8 mouse cellular contexts compared by ENCODE assay signal in genomic region chr12:41483593-41484451, GRCm38 (mm10). TPM values are rescaled to one million over a fixed set of nuclear protein-coding genes. Genes with fewer than 3 reads are reported as not detected.
A peak's percentile ranks its signal among the peaks of the same experiment; 100 is the strongest.
DNase-seq lines count a peak whose midpoint lies in the region; ATAC-seq and TF ChIP-seq lines count a peak whose summit lies in the region.

No protein-coding gene starts in this region.

- no peaks in the 10 kb centered on the region for H3K36me3 ChIP-seq in liver, adult 2 months (ENCODE audit: control insufficient read depth, insufficient read depth, low read length)
- H3K36me3 ChIP-seq in forebrain, embryonic 16.5 days (ENCODE audit: control insufficient read depth, insufficient read depth), result no peaks in the 10 kb centered on the region

- H3K79me2 ChIP-seq in liver, adult 2 months (ENCODE audit: control insufficient read depth, insufficient read depth, low read length), result no peaks in the 10 kb centered on the region

- H3K27me3 ChIP-seq in liver, adult 2 months (ENCODE audit: control insufficient read depth, insufficient read depth, low read length), result no peaks in the 10 kb centered on the region
- H3K27me3 ChIP-seq in cerebellum, adult 2 months (ENCODE audit: control insufficient read depth, insufficient read depth, low read length), result no peaks in the 10 kb centered on the region
- H3K27me3 ChIP-seq in forebrain, embryonic 16.5 days (replicated peaks; ENCODE audit: control insufficient read depth, insufficient read depth, low read length), result no peaks in the 10 kb centered on the region

- H3K27ac ChIP-seq in liver, adult 2 months (replicated peaks; ENCODE audit: insufficient read depth, low read depth, low read length), result no peak overlapping the region
- H3K27ac ChIP-seq in cerebellum, adult 2 months (ENCODE audit: insufficient read depth, low read length), result peak overlapping the region; percentile 68; the same call in 1 of the 2 replicates
- peak overlapping the region; percentile 91 for H3K27ac ChIP-seq in forebrain, embryonic 16.5 days (ENCODE audit: low read length)
- H3K27ac ChIP-seq in left cerebral cortex, adult 2 months, result peak overlapping the region; percentile 89

- H3K4me3 ChIP-seq in liver, adult 2 months (ENCODE audit: insufficient read depth, low read depth, low read length), result peak overlapping the region; percentile 30; the same call in 1 of the 2 replicates
- H3K4me3 ChIP-seq in cerebellum, adult 2 months (replicated peaks; ENCODE audit: insufficient read depth, low read depth, low read length), result peak overlapping the region; percentile 80
- H3K4me3 ChIP-seq in forebrain, embryonic 16.5 days (replicated peaks; ENCODE audit: low read length), result peak overlapping the region; percentile 47
- peak overlapping the region; percentile 62 for H3K4me3 ChIP-seq in left cerebral cortex, adult 2 months

- 79% methylated on average over 23 of the region's 23 CpGs for WGBS in liver, adult 2 months
- 2% methylated on average over 23 of the region's 23 CpGs for WGBS in cerebellum, adult 2 months
- 7% methylated on average over 23 of the region's 23 CpGs for WGBS in forebrain, embryonic 16.5 days

- no peaks in the 10 kb centered on the region for H3K9me3 ChIP-seq in forebrain, embryonic 16.5 days (ENCODE audit: control insufficient read depth, low read length)

- no peak for TF ChIP-seq POLR2A in liver, adult 2 months (IDR thresholded peaks at IDR 0.05; ENCODE audit: extremely low read depth, insufficient read depth, low read length)
- TF ChIP-seq POLR2A in cerebellum, adult 2 months (IDR thresholded peaks at IDR 0.05; ENCODE audit: borderline replicate concordance, insufficient read depth, low read length), result no peak

- H3K4me2 ChIP-seq in forebrain, embryonic 16.5 days (ENCODE audit: low read length), result peak overlapping the region; percentile 76

- H3K4me1 ChIP-seq in liver, adult 2 months (ENCODE audit: control insufficient read depth, insufficient read depth, low read length), result peaks cover 2% of the 10 kb centered on the region
- H3K4me1 ChIP-seq in cerebellum, adult 2 months (ENCODE audit: control insufficient read depth, insufficient read depth, low read length), result 0 out of 2 replicates have a peak, but pooled peaks cover 3% of the 10 kb centered on the region
- H3K4me1 ChIP-seq in forebrain, embryonic 16.5 days (replicated peaks; ENCODE audit: control insufficient read depth, insufficient read depth, low read length), result 0 out of 2 replicates have a peak, but pooled peaks cover 12% of the 10 kb centered on the region

- H3K9ac ChIP-seq in liver, adult 2 months (ENCODE audit: low read depth, low read length), result no peak overlapping the region; the same call in 1 of the 2 replicates
- peak overlapping the region; percentile 62 for H3K9ac ChIP-seq in forebrain, embryonic 16.5 days (replicated peaks; ENCODE audit: low read depth, low read length)

- intact Hi-C loops in left cerebral cortex, adult 2 months (cut with DNase I), result loop anchor here (2.0 to 10.0 kb wide), 6 partner anchors 232 to 1501 kb away; no protein-coding TSS in a partner anchor

- no peak for TF ChIP-seq CTCF in liver, adult 2 months (IDR thresholded peaks at IDR 0.05; ENCODE audit: low read depth, low read length)
- TF ChIP-seq CTCF in cerebellum, adult 2 months (IDR thresholded peaks at IDR 0.05; ENCODE audit: borderline replicate concordance, insufficient read depth, low read depth, low read length), result no peak
- TF ChIP-seq CTCF in left cerebral cortex, adult 2 months (IDR thresholded peaks at IDR 0.05), result no peak

- peak; percentile 15 for ATAC-seq in forebrain, embryonic 16.5 days

- DNase-seq in liver, adult 2 months (ENCODE audit: extremely low read depth, low read depth, low spot score), result no peak
- no peak for DNase-seq in liver
- peak; percentile 45 to 55 for DNase-seq in cerebellum, adult 2 months
- peak; percentile 25 to 35 for DNase-seq in left cerebral cortex, adult 2 months (ENCODE audit: extremely low spot score in 1 of 2, low spot score in 2 of 2)
- peak; percentile 25 for DNase-seq in neural tube, embryonic 10.5 days (ENCODE audit: extremely low spot score, low spot score)
- no peak for DNase-seq in yolk sac, embryonic 10.5 days (ENCODE audit: low spot score)
- no peak for DNase-seq in heart, adult 8-10 months (ENCODE audit: low spot score)

RNA-seq across cellular contexts. Expression of gene Lrrn3, which starts 2.4 kb away (rescaled TPM):
- total RNA-seq in liver, adult 2 months (2014; rRNA removed), result 1.0 and 1.3 TPM in 2 replicates
- 0.13 and 0.15 TPM in 2 replicates for polyA plus RNA-seq in liver, adult 2 months (2012; rRNA removed)
- 22.8 and 23.2 TPM in 2 replicates for polyA plus RNA-seq in cerebellum, adult 2 months (2012; rRNA removed)
- 87.2 and 88.1 TPM in 2 replicates for polyA plus RNA-seq in forebrain, embryonic 16.5 days (2015; fragmentation: Nextera tagmentation; extraction: Ambion mirVana)
- total RNA-seq in left cerebral cortex, adult 2 months (2021), result 10 to 100 TPM; 47.7 to 51.3 TPM
- total RNA-seq in heart, adult 8-10 months (2022), result under 1 TPM; 0.11 to 0.52 (median 0.30) TPM

Comparison
In these comparisons a context has a peak if more than half of its experiments do, and no peak if none do; other contexts are left out.
1. DNase-seq: peak in cerebellum, adult 2 months (2 of 2), left cerebral cortex, adult 2 months (2 of 2) and neural tube, embryonic 10.5 days (single experiment); none in liver, adult 2 months (single experiment), liver (single experiment), yolk sac, embryonic 10.5 days (single experiment) and heart, adult 8-10 months (single experiment).
2. H3K4me3 ChIP-seq: peak in every context shown above with its lines; median percentile 80 in cerebellum, adult 2 months; 62 in left cerebral cortex, adult 2 months; 47 in forebrain, embryonic 16.5 days; 30 in liver, adult 2 months.
3. RNA of gene Lrrn3, which starts 2.4 kb away (total RNA-seq): 47.7 to 51.3 TPM in left cerebral cortex, adult 2 months; 1.0 to 1.3 TPM in liver, adult 2 months and 0.11 to 0.52 TPM in heart, adult 8-10 months; every median in the first group is over 10 times any median in the second.